Mouse (Mus musculus) cortical plate, adult 2 months (tissue): ENCODE data around the gene Fbxl16.

Source experiments
- CTCF ChIP-seq: fragments of 200-500 bp; IDR thresholded peaks from 2 replicates; pipeline ENCODE4 v1.5.1; 2011; ENCODE audit warnings: mild to moderate bottlenecking, control low read depth, low read length; ENCODE audit not compliant: insufficient read depth; ENCODE audit errors: extremely low read depth
- POLR2A ChIP-seq: fragments of 200-500 bp; IDR thresholded peaks from 2 replicates; pipeline ENCODE4 v1.6.1; 2011; ENCODE audit warnings: mild to moderate bottlenecking, low read length, control low read depth; ENCODE audit not compliant: insufficient read depth; ENCODE audit errors: extremely low read depth

DNA sequence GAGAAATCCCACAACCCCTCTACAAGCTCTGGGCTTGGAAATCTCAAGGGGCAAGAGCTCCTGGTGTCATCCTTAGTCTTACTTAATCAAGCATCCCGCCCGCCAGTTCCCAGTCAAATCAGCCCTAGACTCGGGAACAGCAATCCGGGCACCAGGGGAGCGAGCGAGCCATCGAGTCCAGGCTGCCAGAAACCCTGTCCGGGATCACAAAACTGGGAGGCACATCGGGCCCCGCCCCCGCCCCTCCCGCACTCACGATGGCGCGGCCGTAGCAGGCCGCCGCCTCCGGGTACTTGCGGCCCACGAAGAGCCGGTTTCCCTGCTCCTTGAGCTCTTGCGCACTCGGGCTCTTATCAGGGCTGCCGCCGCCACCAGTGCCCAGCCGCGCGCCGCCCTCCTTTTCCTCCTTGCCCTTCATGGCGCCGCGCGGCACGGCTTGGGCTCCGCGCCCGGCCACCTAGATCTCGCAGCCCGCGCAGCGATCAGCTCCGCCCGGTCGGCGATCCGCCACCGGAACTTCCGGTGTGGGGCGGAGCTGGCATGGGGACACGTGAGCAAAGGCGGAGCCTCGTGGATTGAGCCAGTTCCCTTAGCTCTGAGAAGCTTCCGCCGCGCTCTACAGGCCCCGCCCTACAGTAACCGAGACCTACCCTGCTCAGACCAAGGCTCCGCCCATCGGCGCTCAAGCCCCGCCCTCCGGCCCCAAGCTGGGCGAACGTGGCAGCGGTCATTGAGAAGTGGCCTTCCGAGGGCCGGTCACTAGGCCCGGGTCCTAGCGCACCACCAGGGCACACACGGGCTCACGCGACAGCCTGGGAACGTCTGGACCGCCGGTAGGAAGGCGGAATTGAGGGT is 23.8 kb downstream of the Fbxl16 start:
- 0 out of 2 replicates have a peak, but pooled peaks have one; percentile 44 for TF ChIP-seq POLR2A
- no peak for TF ChIP-seq CTCF
